Mouse (Mus musculus): ENCODE measurements at regions not wholly inside any gene's neighbourhood (a gene's known extent, or its start where the extent isn't known, plus 50 kb on each side); places are given as distances from the start of the nearest gene placed in this dataset.

DNA sequence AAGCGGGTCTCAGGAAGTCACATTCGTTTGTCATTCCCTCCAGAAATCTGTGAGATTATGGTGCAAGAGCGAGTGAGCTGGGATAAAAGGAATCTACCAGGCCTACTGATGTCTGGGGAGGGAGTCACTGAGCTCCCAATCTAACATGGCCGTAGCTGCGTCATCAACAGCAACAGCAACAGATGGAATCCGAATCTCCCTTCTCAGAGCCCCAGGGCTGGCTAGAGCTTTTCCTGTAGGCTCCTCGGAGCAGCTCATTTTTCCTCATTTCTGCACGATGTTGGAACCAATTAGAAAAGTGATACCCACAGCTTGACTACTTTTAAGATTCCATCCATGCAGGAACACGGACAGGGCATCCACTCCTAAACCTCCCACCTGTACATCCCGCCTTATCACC, 243.7 kb upstream of the Pbx1 start:
- TF ChIP-seq CTCF (IDR thresholded peaks at IDR 0.05; ENCODE audit: insufficient read depth, low read depth, low read length), result no peak
- TF ChIP-seq POLR2A (IDR thresholded peaks at IDR 0.05; ENCODE audit: insufficient read depth, low read depth, low read length), result no peak
